Mouse (Mus musculus): ENCODE measurements around the gene Ect2l. TPM values are rescaled to one million over a fixed set of nuclear protein-coding genes. Genes with fewer than 3 reads are reported as not detected.

Gene Ect2l
- polyA plus RNA-seq, 1 experiment from 2014 or later, result not detected

DNA sequence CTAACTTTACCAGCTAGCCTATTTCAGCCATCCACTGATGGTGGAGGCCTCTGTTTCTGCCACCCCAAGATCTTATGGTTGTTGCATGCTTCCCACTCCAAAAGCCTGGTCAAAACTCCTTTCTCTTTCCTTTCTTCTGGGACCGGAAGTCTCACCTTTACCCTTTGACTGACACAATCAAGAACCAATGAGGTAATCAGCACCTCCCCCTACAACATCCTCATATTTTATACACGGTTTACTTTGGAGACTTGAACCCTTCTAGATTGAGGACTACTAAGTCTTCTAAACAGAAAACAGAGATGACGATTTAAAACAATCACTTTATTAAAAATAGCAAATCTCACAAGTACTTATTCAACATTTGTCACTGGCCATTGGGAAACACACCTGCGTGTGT, 2.7 kb upstream of the Ect2l start:
- no peak for ATAC-seq (ENCODE audit: extremely low read depth, insufficient number of reproducible peaks, low FRiP score, low TSS enrichment)

DNA sequence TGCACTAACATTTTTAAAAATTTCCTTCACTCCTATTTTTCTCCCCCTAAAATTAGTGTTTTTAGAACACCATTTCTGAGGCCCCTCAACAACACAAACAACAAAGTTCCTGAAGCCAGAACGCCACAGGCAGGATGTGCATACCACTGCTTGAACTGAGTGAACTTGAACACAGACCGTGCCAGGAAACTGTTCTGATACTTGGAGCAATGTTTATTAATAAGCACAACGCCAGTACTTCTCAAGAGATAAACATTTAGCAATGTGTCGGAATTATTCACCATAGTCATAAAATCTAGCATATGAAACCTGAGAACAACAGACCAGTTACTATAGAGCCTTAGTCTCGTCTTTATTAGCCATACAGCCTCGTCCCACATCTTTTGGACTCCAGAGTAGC, 571 bp downstream of the Ect2l start:
- 60% methylated on average over 6 of the region's 6 CpGs for WGBS
- Histone ChIP-seq H3K27ac (replicated peaks) (no peak overlapping the region), H3K9ac (no peak overlapping the region), H3K36me3 (no peaks in the 10 kb centered on the region), H3K4me3 (no peak overlapping the region), H3K27me3 (replicated peaks) (no peaks in the 10 kb centered on the region), H3K4me2 (no peak overlapping the region), H3K9me3 (no peaks in the 10 kb centered on the region), H3K4me1 (0 out of 2 replicates have a peak, but pooled peaks cover 4% of the 10 kb centered on the region)
- ATAC-seq (ENCODE audit: extremely low read depth, insufficient number of reproducible peaks, low FRiP score, low TSS enrichment), result no peak

More for the DNA sequence above, 2.7 kb upstream of the Ect2l start:
- no peaks in the 10 kb centered on the region for H3K9me3 ChIP-seq
- WGBS, result 69% methylated on average over 4 of the region's 4 CpGs
- H3K27ac ChIP-seq (replicated peaks), result no peak overlapping the region
- no peaks in the 10 kb centered on the region for H3K27me3 ChIP-seq (replicated peaks)
- H3K4me3 ChIP-seq, result no peak overlapping the region
- H3K9ac ChIP-seq, result no peak overlapping the region
- H3K36me3 ChIP-seq, result no peaks in the 10 kb centered on the region
- H3K4me2 ChIP-seq, result no peak overlapping the region
- H3K4me1 ChIP-seq, result 0 out of 2 replicates have a peak, but pooled peaks cover 4% of the 10 kb centered on the region

DNA sequence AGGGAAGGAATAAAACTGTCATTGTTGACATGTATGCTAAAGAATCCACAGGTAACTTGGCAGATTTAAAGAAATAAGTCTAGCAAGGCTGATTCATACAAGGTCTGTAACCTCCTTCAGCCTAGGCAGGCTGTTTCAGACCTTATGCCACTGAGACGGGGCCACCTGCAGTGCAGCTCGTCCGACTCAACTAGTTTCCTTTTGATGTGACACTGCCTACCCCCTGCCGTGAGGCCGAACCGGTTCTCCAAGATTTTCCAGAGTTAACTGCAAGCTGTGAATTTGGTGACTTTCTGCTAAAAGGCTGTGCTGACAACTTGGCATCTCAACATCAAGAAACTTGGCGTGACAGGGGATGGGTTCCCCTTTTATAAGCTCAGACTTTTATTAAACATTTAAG, 6.6 kb downstream of the Ect2l start:
- ATAC-seq (ENCODE audit: extremely low read depth, insufficient number of reproducible peaks, low FRiP score, low TSS enrichment), result no peak
- no peaks in the 10 kb centered on the region for H3K36me3 ChIP-seq
- 31% methylated on average over 7 of the region's 7 CpGs for WGBS
- H3K9me3 ChIP-seq, result no peaks in the 10 kb centered on the region
- H3K4me2 ChIP-seq, result no peak overlapping the region
- no peaks in the 10 kb centered on the region for H3K4me1 ChIP-seq
- H3K27ac ChIP-seq (replicated peaks), result no peak overlapping the region
- no peaks in the 10 kb centered on the region for H3K27me3 ChIP-seq (replicated peaks)
- no peak overlapping the region for H3K4me3 ChIP-seq
- no peak overlapping the region for H3K9ac ChIP-seq

DNA sequence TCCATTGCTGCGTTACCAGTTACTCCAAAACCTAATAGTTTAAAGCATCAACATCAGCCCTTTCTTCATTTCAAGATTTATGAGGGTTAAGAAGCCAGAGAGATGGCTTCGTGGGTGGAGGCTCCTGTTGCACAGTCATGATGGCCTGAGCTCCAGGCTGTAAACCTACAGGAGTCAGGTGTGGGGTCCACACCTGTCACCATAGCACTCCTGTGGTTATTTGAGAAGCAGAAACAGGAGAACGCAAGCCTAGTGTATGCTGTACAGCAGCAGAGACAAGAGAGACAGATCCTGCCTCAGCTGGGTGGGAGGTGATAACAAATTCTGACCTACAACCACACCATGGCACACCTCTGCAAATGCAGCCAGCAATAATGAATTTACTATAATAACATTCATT, 8.3 kb downstream of the Ect2l start:
- ATAC-seq (ENCODE audit: extremely low read depth, insufficient number of reproducible peaks, low FRiP score, low TSS enrichment), result no peak

DNA sequence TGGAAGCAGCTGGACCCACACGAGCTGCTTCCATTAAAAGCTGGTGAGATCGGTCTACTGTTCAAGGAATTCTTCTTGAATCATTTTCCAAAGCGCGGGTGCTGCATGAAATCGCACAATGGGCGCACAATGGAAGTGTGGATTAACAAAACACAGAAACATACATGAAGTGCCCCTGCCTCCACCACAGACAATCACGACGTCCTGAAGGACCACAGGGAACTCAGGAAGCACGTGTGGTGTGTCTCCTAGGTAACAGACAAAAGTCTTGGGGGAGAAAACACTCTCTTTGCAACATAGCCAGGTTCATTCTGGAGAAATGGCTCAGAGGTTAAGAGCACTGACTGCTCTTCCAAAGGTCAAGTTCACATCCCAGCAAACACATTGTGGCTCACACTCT, 10.0 kb downstream of the Ect2l start:
- H3K4me1 ChIP-seq, result peaks cover 3% of the 10 kb centered on the region; the same call in 1 of the 2 replicates
- H3K9ac ChIP-seq, result no peak overlapping the region
- H3K27ac ChIP-seq (replicated peaks), result no peak overlapping the region
- no peaks in the 10 kb centered on the region for H3K9me3 ChIP-seq
- no peaks in the 10 kb centered on the region for H3K36me3 ChIP-seq
- H3K27me3 ChIP-seq (replicated peaks), result no peaks in the 10 kb centered on the region
- no peak overlapping the region for H3K4me2 ChIP-seq
- 70% methylated on average over 9 of the region's 9 CpGs for WGBS
- no peak for ATAC-seq (ENCODE audit: extremely low read depth, insufficient number of reproducible peaks, low FRiP score, low TSS enrichment)
- no peak overlapping the region for H3K4me3 ChIP-seq

More for the DNA sequence above, 8.3 kb downstream of the Ect2l start:
- Histone ChIP-seq H3K4me1 (no peaks in the 10 kb centered on the region), H3K36me3 (no peaks in the 10 kb centered on the region), H3K9ac (no peak overlapping the region), H3K4me2 (no peak overlapping the region), H3K27me3 (replicated peaks) (no peaks in the 10 kb centered on the region), H3K4me3 (no peak overlapping the region), H3K27ac (replicated peaks) (no peak overlapping the region), H3K9me3 (no peaks in the 10 kb centered on the region)
- WGBS, result 70% methylated on average over 3 of the region's 3 CpGs

DNA sequence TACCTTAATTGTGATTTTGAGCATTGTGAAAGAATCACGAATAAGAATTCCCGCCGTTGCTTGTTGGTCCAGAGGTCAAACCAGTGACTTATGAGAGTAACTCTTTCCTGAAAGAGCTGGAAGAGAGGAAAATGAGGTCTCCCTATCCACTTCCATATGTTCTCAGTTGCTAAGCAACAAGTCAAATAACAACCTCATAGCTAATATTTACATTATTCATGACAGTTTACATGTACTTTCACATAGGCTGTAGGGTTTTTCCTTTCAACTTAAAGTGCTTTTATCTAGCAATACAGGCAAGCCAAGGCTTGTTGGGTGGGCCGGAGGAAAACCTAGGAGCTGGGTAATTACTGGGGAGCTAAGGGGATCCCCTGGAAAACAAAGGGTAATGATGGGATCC, 10.8 kb downstream of the Ect2l start:
- no peak overlapping the region for H3K27ac ChIP-seq (replicated peaks)
- H3K4me3 ChIP-seq, result no peak overlapping the region
- WGBS, result 70% methylated on average over 4 of the region's 4 CpGs
- H3K9ac ChIP-seq, result no peak overlapping the region
- H3K4me2 ChIP-seq, result no peak overlapping the region
- no peaks in the 10 kb centered on the region for H3K27me3 ChIP-seq (replicated peaks)
- no peaks in the 10 kb centered on the region for H3K9me3 ChIP-seq
- no peaks in the 10 kb centered on the region for H3K36me3 ChIP-seq
- ATAC-seq (ENCODE audit: extremely low read depth, insufficient number of reproducible peaks, low FRiP score, low TSS enrichment), result no peak
- peaks cover 3% of the 10 kb centered on the region; the same call in 1 of the 2 replicates for H3K4me1 ChIP-seq

DNA sequence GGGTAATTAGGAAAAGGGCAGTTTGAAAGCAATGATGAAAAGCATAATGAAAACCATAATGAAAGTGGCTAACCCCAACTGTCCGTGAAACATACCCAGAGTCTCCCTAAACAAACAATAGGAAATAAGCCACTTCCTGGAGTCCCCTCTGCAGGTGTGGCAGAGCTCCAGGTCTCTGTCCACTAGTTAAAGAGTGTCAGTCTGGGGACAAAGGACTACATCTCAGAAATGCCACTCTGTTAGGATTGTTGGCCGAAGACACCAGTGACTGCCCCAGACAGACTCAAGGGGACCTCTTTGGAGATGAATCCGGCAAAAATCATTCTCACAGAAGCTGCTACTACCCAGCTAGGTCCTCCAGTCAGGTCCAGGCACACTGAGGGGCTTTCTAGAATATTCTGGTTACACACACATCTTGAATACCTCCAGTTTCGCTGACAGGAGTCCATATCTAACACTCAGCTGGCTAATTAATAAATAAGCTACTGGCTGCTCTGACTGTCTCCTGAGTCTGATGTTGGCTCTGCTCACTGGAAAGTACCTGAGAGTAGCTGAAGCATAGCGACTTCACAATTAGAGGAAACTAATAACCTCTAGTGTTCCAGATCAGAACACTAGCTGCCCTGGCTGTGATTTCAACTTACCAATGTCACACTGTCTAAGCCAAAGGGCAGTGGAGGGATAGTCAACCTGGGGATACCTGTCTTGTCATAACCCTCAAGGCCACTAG, 12.2 kb downstream of the Ect2l start:
- H3K9ac ChIP-seq, result no peak overlapping the region
- H3K4me3 ChIP-seq, result no peak overlapping the region
- no peak overlapping the region for H3K27ac ChIP-seq (replicated peaks)
- H3K36me3 ChIP-seq, result no peaks in the 10 kb centered on the region
- no peaks in the 10 kb centered on the region for H3K27me3 ChIP-seq (replicated peaks)
- H3K4me1 ChIP-seq, result peaks cover 3% of the 10 kb centered on the region; the same call in 1 of the 2 replicates
- ATAC-seq (ENCODE audit: extremely low read depth, insufficient number of reproducible peaks, low FRiP score, low TSS enrichment), result no peak
- 70% methylated on average over 5 of the region's 5 CpGs for WGBS
- H3K9me3 ChIP-seq, result no peaks in the 10 kb centered on the region
- H3K4me2 ChIP-seq, result no peak overlapping the region

DNA sequence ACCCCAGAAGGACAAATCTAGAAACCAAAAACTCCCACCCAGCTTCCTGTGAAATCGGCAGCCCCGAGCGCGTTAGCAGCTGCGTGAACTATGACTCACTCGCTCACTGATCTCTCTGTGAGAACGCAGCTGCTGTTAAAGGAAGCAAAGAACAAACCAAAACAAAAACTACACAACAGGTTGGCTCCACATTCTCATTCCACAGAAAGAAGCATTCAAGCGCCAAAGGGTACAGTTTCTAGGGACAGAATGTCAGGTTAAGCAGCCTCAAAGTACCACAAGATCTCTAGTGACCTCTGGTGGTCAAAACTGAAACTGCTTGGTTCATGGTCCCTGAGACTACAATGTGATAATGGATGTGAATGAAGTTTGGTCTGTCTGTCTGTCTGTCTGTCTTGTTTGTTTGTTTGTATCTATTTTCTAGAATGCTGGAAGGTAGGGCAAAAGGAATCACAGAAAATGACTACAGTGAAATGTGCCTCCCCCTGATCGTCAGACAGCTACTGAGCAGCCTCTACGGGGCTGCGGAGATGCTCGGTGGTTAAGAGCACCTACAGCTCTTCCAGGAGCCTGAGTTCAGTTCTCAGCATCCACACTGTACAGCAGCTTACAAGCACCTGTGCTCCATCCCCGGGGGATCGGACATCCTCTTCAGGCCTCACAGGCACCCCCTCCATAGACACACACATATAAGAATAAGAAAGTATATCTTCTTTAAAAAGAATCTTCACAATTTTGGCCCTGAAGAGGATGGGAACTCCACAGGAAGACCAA, 13.3 kb downstream of the Ect2l start:
- no peak overlapping the region for H3K27ac ChIP-seq (replicated peaks)
- peak overlapping the region; percentile 45 for H3K4me3 ChIP-seq
- no peak for ATAC-seq (ENCODE audit: extremely low read depth, insufficient number of reproducible peaks, low FRiP score, low TSS enrichment)
- peaks cover 9% of the 10 kb centered on the region; the same call in 1 of the 2 replicates for H3K27me3 ChIP-seq (replicated peaks)
- peak overlapping the region; percentile 69 for H3K4me2 ChIP-seq
- 48% methylated on average over 14 of the region's 14 CpGs for WGBS
- H3K9me3 ChIP-seq, result no peaks in the 10 kb centered on the region
- peaks cover 3% of the 10 kb centered on the region; the same call in 1 of the 2 replicates for H3K4me1 ChIP-seq
- H3K9ac ChIP-seq, result peak overlapping the region; percentile 71
- no peaks in the 10 kb centered on the region for H3K36me3 ChIP-seq

DNA sequence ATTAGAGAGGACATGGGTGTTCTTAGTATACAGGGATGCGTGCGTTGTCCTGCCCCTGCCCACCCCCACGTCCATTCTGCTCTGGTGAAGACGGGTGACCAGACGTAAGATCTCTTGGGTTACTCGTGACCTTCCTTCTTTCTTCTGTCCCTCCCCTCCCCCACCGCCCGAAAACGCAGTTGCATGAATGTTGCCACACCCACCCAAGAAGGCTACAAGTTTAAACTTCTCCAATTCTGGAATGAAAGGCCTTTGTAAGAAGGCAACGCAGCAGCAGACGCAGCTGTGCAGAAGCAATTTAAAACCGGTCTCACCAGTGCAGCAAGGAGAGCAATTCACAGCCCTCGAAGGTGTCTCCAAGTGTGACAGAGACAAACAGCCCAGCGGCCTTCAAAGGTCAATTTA, 16.0 kb downstream of the Ect2l start:
- Histone ChIP-seq H3K9ac (no peak overlapping the region), H3K27ac (replicated peaks) (no peak overlapping the region), H3K4me3 (no peak overlapping the region), H3K36me3 (no peaks in the 10 kb centered on the region), H3K9me3 (no peaks in the 10 kb centered on the region), H3K27me3 (replicated peaks) (peaks cover 10% of the 10 kb centered on the region; the same call in 1 of the 2 replicates), H3K4me1 (peaks cover 21% of the 10 kb centered on the region), H3K4me2 (no peak overlapping the region)
- ATAC-seq (ENCODE audit: extremely low read depth, insufficient number of reproducible peaks, low FRiP score, low TSS enrichment), result no peak
- 61% methylated on average over 14 of the region's 14 CpGs for WGBS

DNA sequence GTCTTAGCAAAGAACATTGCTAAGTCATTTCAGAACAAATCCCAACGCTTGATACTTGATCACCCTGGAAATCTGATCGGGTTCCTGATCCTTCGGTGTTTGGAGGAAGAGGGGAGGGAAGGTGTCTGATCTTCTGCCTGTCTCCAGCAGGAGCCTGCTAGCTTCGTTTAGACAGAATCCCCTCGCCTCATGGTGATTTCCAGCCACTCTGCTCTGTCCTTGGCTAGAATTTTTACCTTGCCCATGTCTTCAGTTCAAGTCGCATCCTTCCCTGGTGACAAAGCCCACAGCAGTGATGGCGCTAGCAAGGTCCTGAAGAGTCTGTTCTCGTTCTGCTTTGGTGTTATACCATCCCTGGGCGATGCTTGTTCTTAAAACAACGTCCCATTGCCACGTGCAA, 16.5 kb downstream of the Ect2l start:
- no peak overlapping the region for H3K4me2 ChIP-seq
- H3K4me1 ChIP-seq, result peaks cover 21% of the 10 kb centered on the region
- H3K4me3 ChIP-seq, result no peak overlapping the region
- no peak for ATAC-seq (ENCODE audit: extremely low read depth, insufficient number of reproducible peaks, low FRiP score, low TSS enrichment)
- peaks cover 10% of the 10 kb centered on the region; the same call in 1 of the 2 replicates for H3K27me3 ChIP-seq (replicated peaks)
- H3K9me3 ChIP-seq, result no peaks in the 10 kb centered on the region
- no peaks in the 10 kb centered on the region for H3K36me3 ChIP-seq
- 65% methylated on average over 11 of the region's 11 CpGs for WGBS
- no peak overlapping the region for H3K9ac ChIP-seq
- H3K27ac ChIP-seq (replicated peaks), result no peak overlapping the region

DNA sequence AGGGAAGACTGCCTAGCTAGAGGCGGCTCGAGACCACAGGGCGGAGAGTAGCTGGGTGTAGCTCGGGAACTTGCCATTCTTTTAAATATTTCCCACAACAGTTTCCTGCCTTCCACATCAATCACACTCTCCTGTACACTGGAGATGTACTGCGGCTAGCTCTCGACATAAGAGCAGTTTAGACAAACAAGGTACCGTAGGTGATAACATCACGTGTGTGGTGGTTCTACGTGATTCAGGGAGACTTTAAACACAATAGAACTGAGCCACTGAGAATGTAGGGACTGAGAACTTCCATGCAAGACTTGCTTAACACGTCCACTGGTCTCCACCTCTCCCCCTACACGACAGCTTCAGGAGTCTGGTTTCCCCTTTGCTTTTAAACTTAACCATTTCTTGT, 17.5 kb downstream of the Ect2l start:
- Histone ChIP-seq H3K9me3 (no peaks in the 10 kb centered on the region), H3K4me3 (no peak overlapping the region), H3K36me3 (no peaks in the 10 kb centered on the region), H3K27me3 (replicated peaks) (peaks cover 10% of the 10 kb centered on the region; the same call in 1 of the 2 replicates), H3K4me2 (no peak overlapping the region), H3K4me1 (peaks cover 21% of the 10 kb centered on the region), H3K9ac (no peak overlapping the region), H3K27ac (replicated peaks) (no peak overlapping the region)
- no peak for ATAC-seq (ENCODE audit: extremely low read depth, insufficient number of reproducible peaks, low FRiP score, low TSS enrichment)
- WGBS, result 65% methylated on average over 11 of the region's 11 CpGs

Measured in heart, embryonic 13.5 days (tissue).